ENCODE assay signal across 23 mouse cellular contexts in genomic region chr7:18100785-18101184, GRCm38 (mm10). TPM values are rescaled to one million over a fixed set of nuclear protein-coding genes. Genes with fewer than 3 reads are reported as not detected.
"Had no signal": no experiment of that assay in that cellular context is flagged by ENCODE, and none has a peak within 500 bp of the region (broad histone marks: within the 10 kb centered on the region; RNA-seq: fewer than 3 reads in every experiment).

No protein-coding gene starts in this region.

- H3K27ac ChIP-seq: kidney, postnatal 0 days; layer of hippocampus, adult 2 months; left cerebral cortex, adult 2 months; limb, embryonic 10.5 days; liver, embryonic 15.5 days; midbrain, embryonic 10.5 days; neural tube, embryonic 12.5 days had no signal

- DNase-seq: kidney, adult 9 months; kidney, postnatal 4 days; lung, adult 2 months; lung, postnatal 10 days; lung, postnatal 4 days; midbrain, embryonic 14.5 days; right cerebral cortex, postnatal 25 days had no signal

- H3K36me3 ChIP-seq: limb, embryonic 10.5 days; liver, embryonic 15.5 days; midbrain, embryonic 10.5 days; neural tube, embryonic 12.5 days had no signal

- H3K4me1 ChIP-seq: limb, embryonic 10.5 days; liver, embryonic 15.5 days; midbrain, embryonic 10.5 days; neural tube, embryonic 12.5 days had no signal

- H3K9ac ChIP-seq: liver, embryonic 15.5 days; neural tube, embryonic 12.5 days had no signal

- H3K4me3 ChIP-seq: layer of hippocampus, adult 2 months; left cerebral cortex, adult 2 months; limb, embryonic 10.5 days; liver, embryonic 15.5 days; midbrain, embryonic 10.5 days; myocyte; neural tube, embryonic 12.5 days had no signal

- H3K9me3 ChIP-seq: limb, embryonic 10.5 days; liver, embryonic 15.5 days had no signal

- H3K27me3 ChIP-seq: liver, embryonic 15.5 days; neural tube, embryonic 12.5 days had no signal

- H3K4me2 ChIP-seq: liver, embryonic 11.5 days; liver, embryonic 15.5 days; neural tube, embryonic 12.5 days had no signal

RNA-seq across cellular contexts. Expression of gene Ceacam12, which starts 35.1 kb away (rescaled TPM):
- total RNA-seq: layer of hippocampus, adult 2 months; layer of hippocampus, postnatal 10 days; left cerebral cortex, adult 2 months; left cerebral cortex, postnatal 14 days; megakaryocyte, adult 5-6 weeks; neutrophil, adult 5-6 weeks had no signal
- polyA plus RNA-seq: kidney, postnatal 0 days; limb, embryonic 10.5 days; limb, embryonic 14.5 days; liver, embryonic 11.5 days; liver, embryonic 15.5 days; lung, adult 2 months; midbrain, embryonic 10.5 days; midbrain, embryonic 14.5 days; myocyte; neural tube, embryonic 12.5 days; small intestine, adult 2 months; stomach, embryonic 16.5 days had no signal
